Mouse (Mus musculus) myocyte (in vitro differentiated cells): ENCODE measurements around the gene Irgc1.
A peak's percentile ranks its signal among the peaks of the same experiment; 100 is the strongest.

Experiments used
- E2F4 ChIP-seq: IDR thresholded peaks from one replicate; pipeline ENCODE4 v1.6.1; 2011; ENCODE audit warnings: mild to moderate bottlenecking, control low read depth, moderate library complexity; ENCODE audit not compliant: insufficient read depth
- MAX ChIP-seq: IDR thresholded peaks from one replicate; pipeline ENCODE4 v1.6.1; 2011; ENCODE audit warnings: low read depth, mild to moderate bottlenecking, control low read depth
- POLR2A ChIP-seq: IDR thresholded peaks from one replicate; pipeline ENCODE4 v1.6.1; 2011; ENCODE audit warnings: low read depth, mild to moderate bottlenecking, control low read depth, moderate library complexity; ENCODE audit not compliant: insufficient read length
- POLR2AphosphoS2 ChIP-seq: IDR thresholded peaks from one replicate; pipeline ENCODE4 v1.6.1; 2011; ENCODE audit warnings: low read depth, control low read depth; ENCODE audit not compliant: insufficient read length
- REST ChIP-seq: IDR thresholded peaks from one replicate; pipeline ENCODE4 v1.6.1; 2011; ENCODE audit warnings: mild to moderate bottlenecking, control low read depth, moderate library complexity; ENCODE audit not compliant: insufficient read depth, insufficient read length
- SRF ChIP-seq: IDR thresholded peaks from one replicate; pipeline ENCODE4 v1.6.1; 2011; ENCODE audit warnings: low read depth; ENCODE audit not compliant: control insufficient read depth, insufficient read length
- USF1 ChIP-seq: IDR thresholded peaks from one replicate; pipeline ENCODE4 v1.6.1; 2011; ENCODE audit warnings: low read depth, mild to moderate bottlenecking, control low read depth, moderate library complexity

DNA sequence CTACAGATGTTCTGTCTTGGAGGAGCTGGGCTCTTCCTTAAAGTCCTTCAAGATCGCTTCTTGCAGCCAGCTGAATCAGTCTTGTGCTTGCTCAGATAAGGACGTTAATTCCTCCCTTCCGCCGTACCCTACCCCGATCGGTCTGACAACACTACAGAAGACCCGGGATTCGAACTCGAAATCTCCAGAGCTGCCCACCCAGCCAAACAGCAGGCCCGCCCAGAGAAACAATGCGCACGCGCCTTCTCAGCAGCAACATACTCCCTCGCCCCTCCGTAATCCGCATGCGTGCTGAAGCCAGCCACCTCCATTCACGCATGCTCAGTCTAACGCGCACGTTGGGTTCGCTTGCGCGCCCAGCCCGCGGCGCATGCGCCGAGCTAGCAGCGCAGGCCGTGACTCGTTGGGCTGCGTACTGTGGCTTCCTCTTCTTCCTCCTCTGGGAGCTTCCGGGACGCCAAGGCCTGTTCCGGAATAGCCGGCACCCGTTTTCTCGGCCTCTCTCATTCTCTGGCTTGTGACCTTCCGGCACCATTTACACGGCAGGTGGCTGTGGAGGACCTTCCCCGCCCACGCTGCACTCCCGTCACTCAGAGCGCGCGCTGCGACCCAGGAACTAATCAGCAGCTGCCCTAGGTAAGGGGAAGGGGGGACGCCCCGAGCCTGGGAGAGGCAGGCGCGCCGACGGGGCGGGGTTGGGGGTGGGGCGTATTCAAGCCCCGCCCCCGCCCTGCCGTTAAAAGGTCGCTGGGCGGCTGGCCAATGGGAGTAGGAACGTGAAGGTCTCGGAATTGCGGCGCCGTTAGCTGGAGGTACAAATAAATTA, 52.6 kb downstream of the Irgc1 start, which contains the start of gene Smg9:
- TF ChIP-seq POLR2A (peak; percentile 57), USF1 (no peak), E2F4 (no peak), SRF (no peak), MAX (no peak), REST (no peak), POLR2AphosphoS2 (peak; percentile 71)
